Mouse (Mus musculus): ENCODE measurements around the gene Snf8. TPM values are rescaled to one million over a fixed set of nuclear protein-coding genes. Genes with fewer than 3 reads are reported as not detected.
A peak's percentile ranks its signal among the peaks of the same experiment; 100 is the strongest.

The Snf8 gene
- polyA plus RNA-seq, 1 experiment from 2014 or later = 91.8 TPM

DNA sequence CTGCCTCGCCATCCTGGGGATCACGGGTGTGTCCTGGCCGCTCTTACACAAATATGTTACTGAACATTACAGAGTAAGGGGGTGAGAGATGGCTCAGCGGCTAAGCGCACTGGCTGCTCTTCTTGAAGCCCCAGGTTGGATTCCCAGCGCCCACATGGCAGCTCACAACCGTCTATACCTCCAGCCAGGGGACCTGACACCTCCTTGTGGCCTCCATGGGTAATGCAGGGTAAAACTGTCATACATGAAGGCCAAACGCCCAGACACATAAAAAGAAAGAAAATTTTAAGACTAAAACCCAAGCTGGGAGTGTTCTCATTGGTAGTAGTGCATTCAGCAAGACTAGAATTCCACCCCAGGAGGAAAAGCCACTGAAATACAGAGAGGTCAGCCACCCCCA is 40.5 kb upstream of the Snf8 start:
- no peak overlapping the region for H3K27ac ChIP-seq (ENCODE audit: low read depth, low read length)
- H3K4me3 ChIP-seq (ENCODE audit: low read depth, low read length) = no peak overlapping the region
- no peaks in the 10 kb centered on the region for H3K36me3 ChIP-seq (ENCODE audit: control insufficient read depth, insufficient read depth)
- no peaks in the 10 kb centered on the region for H3K27me3 ChIP-seq (replicated peaks; ENCODE audit: control insufficient read depth, insufficient read depth, low read length)
- H3K4me1 ChIP-seq (replicated peaks; ENCODE audit: control insufficient read depth, insufficient read depth, low read length) = 0 out of 2 replicates have a peak, but pooled peaks cover 2% of the 10 kb centered on the region
- peak; percentile 37 for TF ChIP-seq CTCF (IDR thresholded peaks at IDR 0.05; ENCODE audit: low read depth)
- no peak for ATAC-seq
- 93% methylated on average over 8 of the region's 8 CpGs for WGBS
- no peak overlapping the region for H3K9ac ChIP-seq (ENCODE audit: low read depth, low read length)
- no peaks in the 10 kb centered on the region for H3K9me3 ChIP-seq (ENCODE audit: control insufficient read depth)
- no peak overlapping the region for H3K4me2 ChIP-seq (replicated peaks; ENCODE audit: low read depth)

DNA sequence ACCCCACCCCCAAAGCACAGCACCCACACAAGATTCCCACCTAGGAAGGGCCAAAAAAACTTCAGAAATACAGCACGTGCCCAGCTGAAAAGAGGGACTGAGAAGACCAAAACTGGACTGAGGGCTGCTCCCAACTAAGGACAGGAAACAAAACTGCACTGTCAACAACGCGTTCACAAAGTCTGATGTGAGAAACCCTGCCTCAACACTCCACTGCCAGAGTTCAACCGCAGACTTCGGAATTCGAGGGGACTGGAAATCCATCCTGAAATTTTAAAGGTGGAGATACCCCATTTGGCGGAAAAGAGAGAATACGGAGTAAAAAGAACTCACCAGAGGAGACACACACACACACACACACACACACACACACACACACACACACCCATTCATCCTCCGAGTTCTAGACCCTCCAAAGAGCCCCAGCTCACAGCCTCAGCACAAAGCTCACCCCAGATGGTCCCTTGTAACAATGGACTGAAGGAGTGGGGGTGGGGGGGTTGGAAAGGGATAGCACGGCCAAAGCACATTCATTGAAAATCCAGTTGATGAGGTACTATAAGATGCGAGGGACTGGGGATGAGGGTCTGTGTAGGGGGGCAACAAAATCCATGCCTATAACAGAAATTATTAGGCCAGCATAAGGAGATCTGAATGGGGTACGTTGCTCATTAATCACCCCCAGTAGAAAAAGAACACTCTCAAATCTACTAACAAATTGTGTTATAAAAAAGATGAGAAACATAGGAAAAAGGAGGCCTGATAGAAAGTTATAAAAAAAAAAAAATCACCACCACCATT is 31.4 kb upstream of the Snf8 start:
- 12% methylated on average over 12 of the region's 12 CpGs for WGBS
- Histone ChIP-seq H3K27ac (ENCODE audit: low read depth, low read length) (no peak overlapping the region), H3K9ac (ENCODE audit: low read depth, low read length) (no peak overlapping the region), H3K9me3 (ENCODE audit: control insufficient read depth) (no peaks in the 10 kb centered on the region), H3K4me2 (replicated peaks; ENCODE audit: low read depth) (peak overlapping the region; percentile 98), H3K27me3 (replicated peaks; ENCODE audit: control insufficient read depth, insufficient read depth, low read length) (peaks cover 20% of the 10 kb centered on the region), H3K4me1 (replicated peaks; ENCODE audit: control insufficient read depth, insufficient read depth, low read length) (peaks cover 8% of the 10 kb centered on the region; the same call in 1 of the 2 replicates), H3K4me3 (ENCODE audit: low read depth, low read length) (peak overlapping the region; percentile 7; the same call in 1 of the 2 replicates), H3K36me3 (ENCODE audit: control insufficient read depth, insufficient read depth) (no peaks in the 10 kb centered on the region)
- no peak for ATAC-seq
- no peak for TF ChIP-seq CTCF (IDR thresholded peaks at IDR 0.05; ENCODE audit: low read depth)

DNA sequence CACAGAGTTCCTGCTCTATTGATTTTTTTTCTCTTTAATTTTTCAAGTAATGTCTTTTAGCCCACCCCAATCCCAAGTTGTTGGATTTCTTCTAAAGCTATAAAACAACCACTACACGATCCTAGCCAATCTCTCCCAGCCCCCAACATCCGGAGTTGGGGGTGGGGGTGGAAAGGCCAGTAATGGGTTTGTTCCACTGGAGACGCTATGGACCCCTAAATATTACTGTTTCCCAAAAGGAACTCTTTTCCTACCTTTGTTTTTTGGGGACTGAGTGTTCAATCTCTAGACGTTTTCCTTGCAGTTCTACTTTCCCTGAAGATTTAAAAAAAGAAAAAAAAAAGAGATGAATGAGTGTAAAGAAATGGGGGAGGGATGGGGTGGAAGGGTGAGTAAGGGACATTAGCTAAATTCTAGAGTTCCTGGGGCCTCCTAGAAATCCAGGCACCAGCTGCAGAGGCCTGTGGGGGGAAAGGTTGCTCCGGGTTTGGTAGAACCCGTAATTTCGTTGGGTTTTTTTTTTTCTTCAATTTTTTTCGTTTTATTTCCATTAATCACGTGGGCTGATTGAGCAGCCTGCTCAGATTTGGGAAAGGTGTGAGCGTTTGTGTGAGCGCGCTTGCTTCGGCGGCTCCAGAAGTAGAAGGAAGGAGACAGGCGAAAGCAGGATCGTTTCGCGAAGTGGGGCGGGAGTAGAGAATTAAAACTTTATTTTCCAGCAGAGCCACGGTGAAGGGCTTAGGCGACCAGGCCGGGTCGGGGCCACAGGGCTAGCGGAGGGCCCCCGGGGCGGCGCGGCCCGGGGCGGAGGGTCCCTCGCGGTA is 30.5 kb upstream of the Snf8 start:
- WGBS = 2% methylated on average over 31 of the region's 32 CpGs
- H3K27me3 ChIP-seq (replicated peaks; ENCODE audit: control insufficient read depth, insufficient read depth, low read length) = peaks cover 27% of the 10 kb centered on the region
- H3K4me2 ChIP-seq (replicated peaks; ENCODE audit: low read depth) = peak overlapping the region; percentile 98
- no peaks in the 10 kb centered on the region for H3K9me3 ChIP-seq (ENCODE audit: control insufficient read depth)
- H3K4me1 ChIP-seq (replicated peaks; ENCODE audit: control insufficient read depth, insufficient read depth, low read length) = peaks cover 8% of the 10 kb centered on the region; the same call in 1 of the 2 replicates
- peak overlapping the region; percentile 69 for H3K27ac ChIP-seq (ENCODE audit: low read depth, low read length)
- H3K36me3 ChIP-seq (ENCODE audit: control insufficient read depth, insufficient read depth) = no peaks in the 10 kb centered on the region
- H3K9ac ChIP-seq (ENCODE audit: low read depth, low read length) = peak overlapping the region; percentile 79
- no peak for TF ChIP-seq CTCF (IDR thresholded peaks at IDR 0.05; ENCODE audit: low read depth)
- peak; percentile 29; the same call in 1 of the 2 replicates for ATAC-seq
- peak overlapping the region; percentile 55 for H3K4me3 ChIP-seq (ENCODE audit: low read depth, low read length)

- Histone ChIP-seq H3K9ac (ENCODE audit: low read depth, low read length) (peak overlapping the region; percentile 79), H3K27ac (ENCODE audit: low read depth, low read length) (peak overlapping the region; percentile 69), H3K4me2 (replicated peaks; ENCODE audit: low read depth) (peak overlapping the region; percentile 98), H3K4me1 (replicated peaks; ENCODE audit: control insufficient read depth, insufficient read depth, low read length) (peaks cover 8% of the 10 kb centered on the region; the same call in 1 of the 2 replicates), H3K27me3 (replicated peaks; ENCODE audit: control insufficient read depth, insufficient read depth, low read length) (peaks cover 30% of the 10 kb centered on the region), H3K4me3 (ENCODE audit: low read depth, low read length) (peak overlapping the region; percentile 55), H3K9me3 (ENCODE audit: control insufficient read depth) (no peaks in the 10 kb centered on the region), H3K36me3 (ENCODE audit: control insufficient read depth, insufficient read depth) (no peaks in the 10 kb centered on the region)
- no peak for TF ChIP-seq CTCF (IDR thresholded peaks at IDR 0.05; ENCODE audit: low read depth)
- ATAC-seq = peak; percentile 46
- WGBS = 1% methylated on average over 32 of the region's 57 CpGs
Observed at GRCm38 (mm10) chr11:96004793-96005402, 29.8 kb upstream of the Snf8 start.

DNA sequence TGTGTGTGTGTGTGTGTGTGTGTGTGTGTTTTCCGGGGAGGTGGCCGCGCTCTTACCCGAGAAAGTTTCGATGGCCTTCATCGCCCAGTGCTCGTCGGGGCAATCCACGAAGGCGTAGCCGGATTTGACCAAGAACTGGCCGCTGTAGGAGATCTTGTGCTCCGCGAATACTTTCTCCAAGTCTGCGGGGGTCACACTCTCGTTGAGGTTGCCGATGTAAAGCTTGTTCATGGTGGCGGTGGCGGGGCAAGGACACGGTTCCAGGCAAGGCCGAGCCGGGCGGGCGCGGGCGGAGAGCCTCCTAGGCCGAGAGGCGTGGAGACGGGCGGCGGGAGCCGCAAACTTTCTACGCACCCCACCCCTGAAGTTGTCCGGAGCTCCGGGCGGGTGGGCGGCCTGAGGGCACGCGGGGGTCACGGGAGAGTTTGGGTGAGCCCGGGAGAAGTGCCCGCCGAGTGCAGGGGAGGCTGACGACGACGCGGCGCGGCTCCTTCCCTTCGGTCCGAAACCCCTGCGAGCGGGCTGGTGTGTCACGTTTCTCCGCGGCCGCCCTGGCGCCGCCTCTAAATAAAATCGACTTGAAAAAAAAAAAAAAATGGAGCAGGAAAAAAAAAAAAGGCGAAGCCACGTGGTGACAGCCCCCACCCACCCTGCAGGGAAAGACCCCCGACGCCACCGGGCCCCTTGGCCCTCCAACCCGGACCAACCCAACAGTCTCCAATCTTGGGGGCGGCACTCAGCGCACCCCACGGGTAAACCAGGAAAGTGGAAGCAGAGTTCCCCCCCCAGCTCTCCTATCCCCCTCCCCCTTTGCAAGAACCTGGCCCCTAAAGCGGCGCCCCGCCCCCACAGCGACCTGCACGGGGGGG is 29.0 kb upstream of the Snf8 start, which contains the start of gene Igf2bp1:
Igf2bp1 (minus strand) TSS at position 538 of the 869 bp plus-strand sequence.
- TF ChIP-seq CTCF (IDR thresholded peaks at IDR 0.05; ENCODE audit: low read depth) = no peak
- ATAC-seq = peak; percentile 61
- Histone ChIP-seq H3K36me3 (ENCODE audit: control insufficient read depth, insufficient read depth) (no peaks in the 10 kb centered on the region), H3K4me1 (replicated peaks; ENCODE audit: control insufficient read depth, insufficient read depth, low read length) (peaks cover 8% of the 10 kb centered on the region; the same call in 1 of the 2 replicates), H3K27me3 (replicated peaks; ENCODE audit: control insufficient read depth, insufficient read depth, low read length) (peaks cover 30% of the 10 kb centered on the region), H3K4me3 (ENCODE audit: low read depth, low read length) (peak within 1 kb of the TSS; percentile 55), H3K4me2 (replicated peaks; ENCODE audit: low read depth) (peak within 1 kb of the TSS; percentile 98), H3K9me3 (ENCODE audit: control insufficient read depth) (no peaks in the 10 kb centered on the region), H3K9ac (ENCODE audit: low read depth, low read length) (peak within 1 kb of the TSS; percentile 79), H3K27ac (ENCODE audit: low read depth, low read length) (peak within 1 kb of the TSS; percentile 69)
- WGBS = 1% methylated on average over 66 of the region's 74 CpGs

All from intestine, postnatal 0 days (tissue).